Mouse (Mus musculus) kidney, postnatal 14 days (tissue): ENCODE measurements around the gene Tank.

Experiments
- DNase-seq: peaks from one replicate; pipeline ENCODE4 v3.0.0; 2022; ENCODE audit warnings: mixed read lengths

The Tank gene

DNA sequence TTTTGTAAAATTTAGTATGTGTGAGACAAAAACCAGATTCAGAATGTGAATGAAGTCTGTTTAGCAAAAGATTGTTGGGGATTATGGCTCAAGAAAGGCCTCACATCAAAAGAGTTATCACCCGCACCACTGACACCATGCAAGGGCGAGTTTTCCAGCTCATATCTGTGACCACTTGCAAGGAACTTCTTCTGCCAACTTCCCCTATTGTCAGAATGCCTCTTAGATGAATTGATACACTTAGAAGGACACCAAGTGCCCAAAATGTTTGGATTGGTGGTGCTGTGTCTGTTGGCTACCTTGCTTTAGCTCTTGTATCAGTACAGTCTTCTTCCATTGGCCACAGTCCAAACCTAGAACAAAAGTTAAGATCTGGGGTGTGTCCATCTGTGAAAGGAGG, 80.9 kb downstream of the Tank start:
- DNase-seq: no peak

DNA sequence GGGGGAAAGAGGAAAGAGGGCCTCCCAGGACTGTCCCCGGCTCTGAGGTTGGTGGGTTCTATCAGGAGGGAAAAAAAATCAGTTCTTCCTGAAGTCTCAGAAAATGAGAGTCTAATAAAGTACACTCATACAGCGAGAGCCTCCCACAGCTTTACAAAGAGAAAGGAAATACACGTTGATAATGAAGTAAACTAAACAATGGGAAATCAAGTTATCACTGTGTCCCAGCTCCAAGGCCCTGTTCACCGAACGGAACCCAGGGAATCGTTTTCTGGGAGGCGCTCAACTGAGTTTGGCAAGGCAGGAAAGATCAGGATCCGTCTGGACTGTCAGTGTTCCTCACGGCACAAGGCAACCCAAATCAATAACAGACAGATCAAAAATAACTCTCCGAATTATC, 84.4 kb downstream of the Tank start:
- no peak for DNase-seq

DNA sequence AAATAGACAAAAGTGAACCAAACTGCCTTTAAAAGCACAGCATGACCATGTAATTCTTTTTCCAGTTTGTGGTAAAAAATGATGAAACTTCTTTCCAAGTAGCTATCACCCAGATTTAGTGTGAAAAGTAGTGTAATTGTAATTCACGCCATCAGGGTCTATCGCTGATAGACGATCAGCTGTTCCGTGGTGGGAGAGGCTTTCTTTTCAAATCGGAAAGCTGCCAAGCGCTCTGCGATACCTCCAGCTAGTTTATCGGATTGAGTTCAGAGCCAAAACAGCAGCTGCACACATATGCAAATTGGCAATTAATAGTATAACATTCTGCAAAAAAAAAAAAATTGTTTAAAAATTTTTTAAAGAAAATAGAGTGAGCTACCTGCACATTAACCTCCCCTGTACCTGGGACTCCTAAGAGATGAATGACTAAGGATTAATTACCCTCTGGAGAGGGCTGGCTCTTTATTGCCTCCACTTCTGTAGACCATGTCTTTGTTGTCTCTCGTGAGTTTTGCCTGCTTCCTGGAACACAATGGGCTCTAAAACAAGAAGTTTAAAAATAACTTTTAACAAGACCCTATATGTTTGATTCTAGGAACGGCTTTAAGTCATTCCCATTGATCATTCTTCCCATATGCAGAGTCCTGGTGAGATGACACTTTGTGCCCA, 85.3 kb downstream of the Tank start:
- DNase-seq: no peak

DNA sequence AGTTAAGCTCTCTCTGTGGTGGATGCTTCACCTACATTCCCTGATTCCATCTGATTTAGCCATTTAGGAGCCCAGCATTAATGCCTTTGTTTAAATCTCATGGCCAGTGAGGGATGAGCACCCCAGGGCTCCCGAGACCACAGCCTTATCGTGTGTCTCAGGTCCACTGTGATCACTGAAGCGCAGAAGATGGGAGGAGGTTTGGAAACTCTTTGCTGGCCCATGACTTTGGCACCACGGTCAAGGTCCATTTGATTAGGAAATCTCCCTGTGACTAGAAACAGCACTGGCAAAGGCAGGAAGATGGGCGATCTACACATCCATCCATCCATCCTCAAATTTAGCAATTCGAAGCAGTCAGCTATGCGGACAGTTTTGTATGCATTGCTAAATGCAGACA, 89.0 kb downstream of the Tank start:
- DNase-seq: no peak

DNA sequence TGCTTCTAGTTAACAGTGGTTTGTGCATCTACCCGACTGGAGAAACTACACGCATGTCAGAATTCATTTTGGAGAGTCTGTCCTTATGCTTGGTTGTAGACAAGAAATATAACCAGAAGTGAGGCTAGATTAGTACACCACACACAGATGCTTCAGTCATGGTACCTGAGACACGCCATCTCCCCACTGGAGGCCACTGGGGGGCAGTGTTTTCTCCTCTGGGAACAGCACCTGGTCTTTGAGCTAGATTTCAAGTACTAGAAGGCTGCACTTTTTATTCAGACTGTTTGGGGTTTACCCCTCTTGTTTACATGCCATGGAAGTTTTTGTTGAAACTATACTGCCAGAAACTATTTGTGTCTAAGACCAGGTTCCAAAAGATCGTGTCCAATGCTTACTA, 89.9 kb downstream of the Tank start:
- DNase-seq: peak; percentile 51

DNA sequence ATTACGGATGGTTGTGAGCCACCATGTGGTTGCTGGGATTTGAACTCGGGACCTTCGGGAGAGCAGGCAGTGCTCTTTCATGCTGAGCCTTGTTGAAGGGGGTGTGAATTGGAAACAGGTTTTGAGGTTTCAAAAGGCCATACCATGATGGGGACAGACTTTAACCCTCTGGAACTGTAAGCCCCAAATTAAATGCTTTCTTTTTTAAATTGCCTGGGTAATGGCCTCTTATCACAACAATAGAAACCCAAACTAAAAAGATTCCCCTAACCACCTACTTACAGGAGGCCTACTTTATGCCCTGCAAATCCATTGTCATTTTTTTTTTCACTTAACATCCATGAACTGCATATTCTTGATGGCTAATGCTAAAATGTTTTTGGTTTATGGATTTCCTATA, 96.2 kb downstream of the Tank start:
- DNase-seq: no peak

DNA sequence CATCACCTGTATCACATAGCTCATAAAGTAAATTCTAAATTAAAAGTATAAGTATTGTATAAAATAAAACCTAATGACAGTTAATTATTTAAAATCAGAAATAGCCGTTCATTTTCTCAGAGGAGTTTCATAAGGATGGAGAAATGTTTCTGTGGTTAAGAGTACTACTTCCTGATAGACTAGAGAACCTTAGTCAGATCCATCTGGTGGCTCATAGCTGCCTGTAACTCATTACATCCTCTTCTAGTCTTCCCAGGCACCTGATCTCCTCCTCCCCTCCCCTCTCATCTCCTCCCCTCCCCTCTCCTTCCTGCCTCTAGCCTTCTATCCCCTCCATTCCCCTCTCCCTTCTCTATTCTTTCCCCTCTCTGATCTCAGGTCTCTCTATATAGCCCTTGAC, 103.2 kb downstream of the Tank start:
- DNase-seq: no peak

DNA sequence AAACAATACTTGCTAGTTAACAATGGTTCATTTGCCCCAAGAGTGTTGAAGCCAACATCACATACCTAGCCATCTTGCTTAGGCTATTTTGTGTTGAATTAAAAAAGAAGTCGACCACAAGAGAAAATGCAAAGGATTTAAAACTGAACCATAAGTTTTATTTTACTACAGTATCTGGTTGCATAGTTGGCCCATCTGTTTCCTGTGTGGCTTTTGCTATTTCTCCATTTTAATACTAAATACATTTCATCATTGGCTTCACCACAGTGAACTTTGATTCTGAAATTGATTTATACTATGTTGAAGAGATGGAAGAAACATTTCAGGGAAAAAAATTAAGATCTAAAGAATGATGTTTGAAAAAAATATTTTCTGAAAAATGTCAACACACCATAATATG, 108.1 kb downstream of the Tank start:
- DNase-seq: no peak

DNA sequence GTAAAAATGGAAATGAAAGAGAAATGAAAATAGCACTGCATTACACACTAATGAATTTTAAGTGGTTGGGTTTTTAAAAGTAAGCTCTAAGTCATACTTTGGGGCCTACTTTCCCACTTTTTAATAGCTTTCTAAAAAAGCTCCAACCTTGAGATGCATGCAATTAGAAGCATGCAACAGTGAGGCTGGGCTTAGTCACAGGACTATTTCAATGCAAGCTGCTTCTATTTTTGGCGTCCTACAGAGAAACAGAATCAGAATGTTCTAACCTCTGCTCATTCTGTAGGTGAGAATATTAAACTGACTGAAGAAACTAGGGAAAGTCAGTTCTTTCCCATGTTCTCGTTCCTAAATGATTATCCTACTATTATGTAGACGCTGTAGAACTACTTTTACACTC, 110.7 kb downstream of the Tank start:
- DNase-seq: no peak
